Mouse (Mus musculus) right cerebral cortex, postnatal 25 days (tissue): Measurements from ENCODE around the gene Siah1b.

Source experiments
- DNase-seq: peaks from one replicate; pipeline ENCODE4 v3.0.0; 2022

The Siah1b gene

DNA sequence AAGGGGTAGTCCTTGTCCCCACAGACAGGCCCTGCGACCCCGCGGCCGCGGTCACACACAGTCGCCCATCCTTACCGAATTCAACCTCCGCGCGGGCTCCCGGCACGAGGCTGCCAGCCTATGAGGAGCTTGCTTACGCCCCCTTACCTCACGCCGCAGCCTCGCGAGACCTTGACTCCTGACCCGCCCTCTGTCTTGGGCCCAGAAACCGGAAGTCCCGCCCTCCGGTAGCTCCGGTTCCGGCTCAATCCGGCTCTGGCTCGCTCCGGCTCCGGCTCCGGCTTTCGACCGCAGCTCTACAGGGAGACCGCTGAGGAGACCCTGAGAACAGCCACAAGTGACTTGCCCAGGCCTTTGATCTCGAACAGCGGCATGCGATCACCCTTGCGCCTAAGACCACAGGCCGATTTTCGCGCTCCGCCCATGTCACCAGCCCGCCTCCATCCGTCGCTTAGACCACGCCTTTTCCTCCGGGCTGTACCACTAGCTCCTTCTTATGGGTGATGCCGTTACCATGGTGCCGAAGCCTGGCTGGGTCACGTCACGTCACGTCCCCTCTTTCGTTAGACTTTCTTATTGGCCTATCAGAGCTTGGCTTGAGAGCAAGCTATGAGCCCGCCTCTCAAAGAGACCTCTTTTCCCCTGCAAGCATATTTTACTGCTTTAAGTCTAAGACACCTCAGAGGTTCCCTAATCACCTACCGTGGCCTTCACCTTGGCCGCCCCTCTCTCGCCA is at the start of gene Siah1b:
Siah1b (minus strand) TSS at position 454 of the 736 bp plus-strand sequence.
- DNase-seq = peak; percentile 88

GRCm38 (mm10) chrX:164123942-164124341 is 47.6 kb upstream of the Siah1b start:
- no peak for DNase-seq

DNA sequence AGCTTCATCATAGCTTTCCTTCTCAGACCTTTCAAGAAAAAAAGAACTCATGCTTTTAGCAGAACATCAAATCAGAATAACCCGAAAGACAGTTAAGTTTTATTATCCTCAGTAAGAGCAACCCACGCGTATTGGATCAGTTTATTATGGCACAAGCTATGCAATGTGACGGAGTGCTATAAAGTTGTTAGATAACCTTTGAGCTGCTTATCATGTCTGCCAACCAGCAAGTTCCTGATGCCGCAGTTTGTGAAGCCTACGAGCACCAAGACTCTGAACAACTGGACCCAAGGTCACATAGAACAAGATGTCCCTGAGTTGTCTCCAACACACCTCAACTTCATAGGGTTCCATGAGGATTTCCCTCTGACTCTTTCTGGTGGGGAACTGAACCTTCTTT is 37.5 kb upstream of the Siah1b start:
- no peak for DNase-seq

- DNase-seq = no peak
These were observed 34.9 kb upstream of the Siah1b start for GRCm38 (mm10) chrX:164111146-164111545.

DNA sequence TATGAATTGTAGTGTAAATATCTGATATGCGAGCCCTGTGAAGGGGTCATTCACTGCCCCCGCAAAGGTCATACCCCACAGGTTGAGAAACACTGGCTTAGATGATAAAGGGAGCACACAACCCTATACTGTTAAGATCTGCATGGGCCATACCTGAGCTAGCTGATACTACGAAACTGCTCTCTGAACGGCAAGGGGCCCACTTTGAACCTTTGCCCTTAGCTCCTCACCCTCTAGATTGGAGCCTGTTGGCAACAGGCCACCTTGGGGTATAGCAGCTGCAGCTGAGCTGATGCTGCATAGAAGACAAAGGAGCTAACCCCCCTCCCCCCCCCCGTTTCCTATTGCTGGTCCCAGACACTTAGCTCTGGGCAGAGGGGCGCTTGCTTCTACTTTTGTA is 26.4 kb upstream of the Siah1b start:
- no peak for DNase-seq

- no peak for DNase-seq
These were observed 25.9 kb upstream of the Siah1b start for GRCm38 (mm10) chrX:164102198-164102597.

- DNase-seq = no peak
These were observed 25.2 kb upstream of the Siah1b start for GRCm38 (mm10) chrX:164101483-164101882.

DNA sequence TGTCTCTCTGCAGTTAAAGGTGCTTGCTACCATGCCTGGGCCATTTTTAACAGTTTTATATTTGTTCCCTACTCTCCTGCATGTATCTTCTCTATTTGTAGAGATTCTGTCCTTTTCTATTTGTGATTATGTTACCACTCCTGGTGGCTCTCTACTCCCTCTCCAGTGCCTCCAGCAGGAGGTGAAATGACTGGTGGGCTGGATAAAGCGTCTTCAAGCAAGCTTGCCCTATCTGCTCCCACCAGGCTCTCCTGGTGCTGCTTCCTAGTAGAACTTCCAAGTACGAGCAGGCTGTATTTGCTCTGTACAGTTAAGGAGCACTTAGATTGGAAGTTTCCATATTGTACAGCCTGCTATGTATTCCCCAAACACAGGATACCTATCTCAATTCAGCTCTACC is 19.5 kb upstream of the Siah1b start:
- DNase-seq = no peak

DNA sequence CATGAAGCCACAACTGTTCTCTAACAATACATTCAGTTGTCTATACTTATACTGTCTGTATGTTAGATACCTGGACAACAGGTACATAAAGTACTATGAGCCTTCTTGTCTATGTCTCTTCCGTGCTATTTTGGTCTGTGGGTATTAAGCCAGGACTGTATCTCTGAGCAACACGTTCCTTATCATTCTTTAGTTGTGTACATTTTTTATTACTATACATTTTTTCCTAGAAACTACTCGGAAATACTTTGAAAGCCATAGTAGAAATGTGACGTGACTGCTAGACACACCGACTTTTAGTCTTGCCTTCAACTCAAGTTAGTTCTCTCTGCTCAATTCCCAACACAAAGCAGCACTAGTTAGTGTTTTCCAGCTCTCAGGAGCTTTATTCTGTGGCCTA is 17.1 kb upstream of the Siah1b start:
- no peak for DNase-seq

- no peak for DNase-seq
These were observed 16.2 kb upstream of the Siah1b start for GRCm38 (mm10) chrX:164092300-164093169.

- DNase-seq = no peak
These were observed 13.6 kb upstream of the Siah1b start for GRCm38 (mm10) chrX:164089916-164090315.

GRCm38 (mm10) chrX:164088582-164088981 is 12.3 kb upstream of the Siah1b start, which contains the start of gene Cltrn:
Gene Cltrn, plus strand, starts transcription at chrX:164088830.
- no peak for DNase-seq

- DNase-seq = no peak
These were observed 5.7 kb upstream of the Siah1b start for GRCm38 (mm10) chrX:164082030-164082429.

DNA sequence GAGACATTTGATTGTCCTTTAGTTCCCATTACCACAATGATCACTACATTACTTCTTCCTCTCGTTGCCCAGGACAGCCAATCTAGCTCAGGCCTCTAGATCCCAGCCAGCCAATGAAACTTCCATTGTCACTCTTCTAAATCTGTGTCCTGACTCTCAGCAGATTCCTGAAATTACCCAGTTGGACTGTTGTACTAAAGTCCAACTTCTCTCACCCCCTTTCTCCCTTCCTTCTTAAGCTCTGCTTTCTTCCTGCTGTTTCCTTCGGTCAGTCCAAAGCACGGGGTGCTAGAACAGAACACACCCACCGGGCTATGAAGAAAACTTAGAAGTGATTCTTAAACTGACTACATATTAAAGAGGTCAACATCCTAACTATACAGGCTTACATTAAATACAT is 7.3 kb downstream of the Siah1b start:
- DNase-seq = no peak

- peak; percentile 12 for DNase-seq
These were observed 10.1 kb downstream of the Siah1b start for GRCm38 (mm10) chrX:164066185-164066584.

DNA sequence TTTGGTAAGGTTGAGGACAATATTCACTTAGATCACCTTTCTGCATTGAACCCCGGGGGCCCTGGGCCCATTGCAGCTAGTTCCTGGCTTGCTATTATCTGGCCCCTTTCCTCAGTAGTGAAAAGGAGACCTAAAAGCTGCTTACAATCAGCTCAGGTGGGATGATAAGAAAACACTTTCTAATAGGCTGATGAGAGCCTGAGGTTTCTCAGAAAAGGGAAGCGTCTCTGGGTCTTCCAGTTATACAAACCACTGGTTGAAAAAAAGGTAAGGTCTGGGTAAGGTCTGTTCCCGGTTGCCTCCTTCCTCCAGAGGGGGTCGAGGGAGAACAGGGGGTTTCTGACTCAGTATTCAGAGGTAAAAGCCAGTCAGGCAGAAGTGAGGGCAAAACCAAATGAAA is 17.2 kb downstream of the Siah1b start:
- DNase-seq = no peak

DNA sequence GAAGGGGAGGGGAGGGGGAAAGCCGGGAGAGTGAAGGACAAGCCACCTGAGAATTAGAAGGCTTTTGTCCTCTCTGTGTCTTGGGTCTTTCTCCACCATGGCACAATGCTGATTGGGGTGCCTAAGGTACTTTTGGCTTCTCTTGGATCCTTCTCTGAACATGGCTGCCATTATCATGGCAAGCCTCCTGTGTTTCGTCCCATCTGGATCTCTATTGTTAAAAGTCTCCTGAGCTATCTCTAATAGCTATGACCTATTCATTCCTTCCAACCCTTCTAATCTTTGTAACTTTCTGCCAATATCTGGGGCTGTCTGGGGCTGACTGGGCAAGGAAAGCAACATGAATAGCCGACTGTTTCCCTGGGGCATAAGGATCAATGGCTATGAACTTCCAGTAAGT is 17.8 kb downstream of the Siah1b start:
- DNase-seq = no peak

GRCm38 (mm10) chrX:164055726-164056125 is 20.6 kb downstream of the Siah1b start:
- no peak for DNase-seq

GRCm38 (mm10) chrX:164046736-164047135 is 29.6 kb downstream of the Siah1b start:
- DNase-seq = no peak

GRCm38 (mm10) chrX:164042069-164042468 is 34.2 kb downstream of the Siah1b start:
- peak; percentile 64 for DNase-seq

DNA sequence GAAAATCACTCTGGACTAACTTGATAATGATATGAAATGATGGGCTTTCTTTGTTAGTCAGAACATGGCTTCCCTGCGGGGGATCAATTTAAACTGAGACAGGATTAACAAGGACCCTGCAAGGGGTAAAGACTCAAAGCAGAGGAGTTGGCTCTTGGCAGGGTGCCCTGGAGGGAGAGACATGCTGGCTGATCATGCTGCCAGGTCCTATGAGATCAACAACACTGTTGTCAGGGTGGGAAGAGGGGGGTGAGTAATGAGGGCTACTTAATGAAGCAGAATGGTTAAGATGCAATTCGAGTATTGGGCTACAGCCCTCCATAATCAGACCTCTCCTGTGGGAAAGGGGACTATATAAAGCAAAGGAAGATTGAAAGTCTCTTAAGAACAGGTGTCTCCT is 37.4 kb downstream of the Siah1b start:
- DNase-seq = no peak

DNA sequence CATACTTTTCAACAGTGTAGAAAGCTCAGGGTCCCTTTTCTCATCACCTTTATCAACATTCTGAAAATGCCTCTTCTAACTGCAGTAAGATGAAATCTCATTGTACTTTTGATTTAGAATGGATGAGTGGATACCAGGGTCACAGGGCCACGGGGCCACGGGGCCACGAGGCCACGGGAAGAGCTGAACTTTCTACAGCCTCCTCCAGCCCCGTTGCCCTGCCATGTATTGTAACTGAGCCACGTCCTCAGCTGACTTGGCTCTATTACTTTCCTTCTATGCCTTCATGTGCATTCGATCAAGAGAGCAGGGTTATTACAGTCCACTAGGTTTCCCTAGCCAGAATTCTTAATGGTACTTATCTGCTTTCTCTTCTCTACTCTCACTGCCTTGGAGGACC is 40.4 kb downstream of the Siah1b start:
- no peak for DNase-seq

GRCm38 (mm10) chrX:164035401-164035800 is 40.9 kb downstream of the Siah1b start:
- no peak for DNase-seq

- DNase-seq = no peak
These were observed 43.8 kb downstream of the Siah1b start for GRCm38 (mm10) chrX:164032526-164032925.
